Mouse (Mus musculus): Measurements from ENCODE around the gene Slc9a2. TPM values are rescaled to one million over a fixed set of nuclear protein-coding genes. Genes with fewer than 3 reads are reported as not detected.

Slc9a2 gene
- polyA plus RNA-seq, 1 experiment from 2014 or later: 0.96 TPM

GRCm38 (mm10) chr1:40805351-40805750 lies 125.0 kb downstream of the Slc9a2 start, which contains the start of gene Tmem182:
Gene Tmem182 (plus strand): TSS chr1:40805601.
- Histone ChIP-seq H3K4me3 (ENCODE audit: low read length) (peak within 1 kb of the TSS; percentile 49), H3K4me1 (ENCODE audit: control insufficient read depth, insufficient read depth, low read length) (peaks cover 10% of the 10 kb centered on the region), H3K27me3 (ENCODE audit: control insufficient read depth, insufficient read depth, low read length) (no peaks in the 10 kb centered on the region), H3K4me2 (ENCODE audit: low read depth, low read length) (peak within 1 kb of the TSS; percentile 55), H3K9ac (ENCODE audit: low read length) (peak within 1 kb of the TSS; percentile 67), H3K9me3 (replicated peaks; ENCODE audit: control insufficient read depth, low read length) (no peaks in the 10 kb centered on the region), H3K36me3 (ENCODE audit: control insufficient read depth, insufficient read depth) (no peaks in the 10 kb centered on the region), H3K27ac (ENCODE audit: low read length) (peak within 1 kb of the TSS; percentile 96)
- peak; percentile 91 for ATAC-seq (replicated peaks; ENCODE audit: extremely low read depth, insufficient read depth, low FRiP score)
- 32% methylated on average over 9 of the region's 9 CpGs for WGBS

- Histone ChIP-seq H3K27ac (ENCODE audit: low read length) (peak overlapping the region; percentile 96), H3K4me3 (ENCODE audit: low read length) (peak overlapping the region; percentile 49), H3K27me3 (ENCODE audit: control insufficient read depth, insufficient read depth, low read length) (no peaks in the 10 kb centered on the region), H3K9ac (ENCODE audit: low read length) (peak overlapping the region; percentile 67), H3K36me3 (ENCODE audit: control insufficient read depth, insufficient read depth) (no peaks in the 10 kb centered on the region), H3K4me2 (ENCODE audit: low read depth, low read length) (peak overlapping the region; percentile 55), H3K4me1 (ENCODE audit: control insufficient read depth, insufficient read depth, low read length) (peaks cover 10% of the 10 kb centered on the region), H3K9me3 (replicated peaks; ENCODE audit: control insufficient read depth, low read length) (no peaks in the 10 kb centered on the region)
- ATAC-seq (replicated peaks; ENCODE audit: extremely low read depth, insufficient read depth, low FRiP score): no peak; the same call in 1 of the 2 replicates
- WGBS: 72% methylated on average over 11 of the region's 11 CpGs
Measured at GRCm38 (mm10) chr1:40805891-40806290, 125.5 kb downstream of the Slc9a2 start.

DNA sequence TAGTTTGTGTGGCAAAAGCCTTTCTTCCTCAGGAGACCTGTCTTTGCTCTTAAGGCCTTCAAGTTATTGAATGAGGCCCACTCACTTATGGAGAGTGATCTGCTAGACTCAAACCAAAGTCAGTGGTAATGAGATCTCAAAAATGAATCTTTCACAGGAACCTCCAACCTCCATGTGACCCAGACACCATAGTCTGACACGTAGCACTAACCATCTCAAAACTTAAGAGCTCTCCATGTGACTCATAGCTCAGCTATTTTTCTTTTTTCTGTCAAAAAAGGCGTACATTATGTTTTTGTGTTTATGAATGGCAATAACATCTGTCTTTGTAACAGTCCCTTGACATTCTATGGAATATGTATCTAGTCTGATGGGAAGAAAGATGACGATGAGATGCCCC lies 128.3 kb downstream of the Slc9a2 start:
- Histone ChIP-seq H3K4me2 (ENCODE audit: low read depth, low read length) (no peak overlapping the region), H3K4me3 (ENCODE audit: low read length) (no peak overlapping the region), H3K4me1 (ENCODE audit: control insufficient read depth, insufficient read depth, low read length) (peaks cover 9% of the 10 kb centered on the region), H3K27ac (ENCODE audit: low read length) (no peak overlapping the region), H3K9me3 (replicated peaks; ENCODE audit: control insufficient read depth, low read length) (no peaks in the 10 kb centered on the region), H3K27me3 (ENCODE audit: control insufficient read depth, insufficient read depth, low read length) (no peaks in the 10 kb centered on the region), H3K36me3 (ENCODE audit: control insufficient read depth, insufficient read depth) (no peaks in the 10 kb centered on the region), H3K9ac (ENCODE audit: low read length) (no peak overlapping the region)
- WGBS: 77% methylated on average over 3 of the region's 3 CpGs
- ATAC-seq (replicated peaks; ENCODE audit: extremely low read depth, insufficient read depth, low FRiP score): no peak

GRCm38 (mm10) chr1:40815071-40815845 lies 134.9 kb downstream of the Slc9a2 start:
- no peaks in the 10 kb centered on the region for H3K9me3 ChIP-seq (replicated peaks; ENCODE audit: control insufficient read depth, low read length)
- H3K27ac ChIP-seq (ENCODE audit: low read length): no peak overlapping the region
- no peaks in the 10 kb centered on the region for H3K27me3 ChIP-seq (ENCODE audit: control insufficient read depth, insufficient read depth, low read length)
- no peak overlapping the region for H3K9ac ChIP-seq (ENCODE audit: low read length)
- no peak overlapping the region for H3K4me3 ChIP-seq (ENCODE audit: low read length)
- ATAC-seq (replicated peaks; ENCODE audit: extremely low read depth, insufficient read depth, low FRiP score): no peak
- no peak overlapping the region for H3K4me2 ChIP-seq (ENCODE audit: low read depth, low read length)
- H3K4me1 ChIP-seq (ENCODE audit: control insufficient read depth, insufficient read depth, low read length): peaks cover 13% of the 10 kb centered on the region
- 69% methylated on average over 16 of the region's 16 CpGs for WGBS
- no peaks in the 10 kb centered on the region; the same call in 1 of the 2 replicates for H3K36me3 ChIP-seq (ENCODE audit: control insufficient read depth, insufficient read depth)

Other genes with a start within 250 kb of the Slc9a2 start
- gene Il18r1, start 215.0 kb upstream of the Slc9a2 start, polyA plus RNA-seq (2015; fragmentation: Nextera tagmentation; extraction: Ambion mirVana): 0.54 and 1.2 TPM in 2 replicates
- gene Il18rap, start 165.2 kb upstream of the Slc9a2 start, polyA plus RNA-seq (2015; fragmentation: Nextera tagmentation; extraction: Ambion mirVana): 0.29 and 0.41 TPM in 2 replicates
- 0.09 TPM in 1 of 2 replicates, not detected in the other for gene Slc9a4, start 100.5 kb upstream of the Slc9a2 start, polyA plus RNA-seq (2015; fragmentation: Nextera tagmentation; extraction: Ambion mirVana)
- gene Mfsd9, start 110.1 kb downstream of the Slc9a2 start, polyA plus RNA-seq (2015; fragmentation: Nextera tagmentation; extraction: Ambion mirVana): 1.6 and 1.7 TPM in 2 replicates
- 49.7 and 58.2 TPM in 2 replicates for gene Tmem182, start 125.0 kb downstream of the Slc9a2 start, polyA plus RNA-seq (2015; fragmentation: Nextera tagmentation; extraction: Ambion mirVana)